Mouse (Mus musculus) megakaryocyte, embryonic 14.5 days (primary cell): ENCODE measurements at regions not wholly inside any gene's neighbourhood (a gene's known extent, or its start where the extent isn't known, plus 50 kb on each side); places are given as distances from the start of the nearest gene placed in this dataset.

Experiments used
- H3K27me3 ChIP-seq: replicated peaks from 2 replicates; pipeline ENCODE3; 2012; ENCODE audit warnings: inconsistent platforms
- H3K36me3 ChIP-seq: replicated peaks from 2 replicates; pipeline ENCODE3; 2012; ENCODE audit warnings: low read length, inconsistent platforms, mixed read lengths
- H3K4me1 ChIP-seq: 2 replicates; pipeline ENCODE4 v1.6.1; 2012; ENCODE audit warnings: inconsistent platforms
- H3K4me3 ChIP-seq: replicated peaks from 2 replicates; pipeline ENCODE3; 2012; ENCODE audit warnings: moderate library complexity, mild to moderate bottlenecking, inconsistent platforms
- H3K9me3 ChIP-seq: 2 replicates; pipeline ENCODE4 v1.6.1; 2012; ENCODE audit warnings: inconsistent platforms
- FLI1 ChIP-seq: IDR thresholded peaks from 2 replicates; pipeline ENCODE4 v1.6.1; 2012; ENCODE audit warnings: low read length, inconsistent platforms, mixed read lengths
- GATA1 ChIP-seq: IDR thresholded peaks from 3 replicates; pipeline ENCODE4 v1.6.1; 2012; ENCODE audit warnings: mixed read lengths, low read length, inconsistent platforms, borderline replicate concordance

DNA sequence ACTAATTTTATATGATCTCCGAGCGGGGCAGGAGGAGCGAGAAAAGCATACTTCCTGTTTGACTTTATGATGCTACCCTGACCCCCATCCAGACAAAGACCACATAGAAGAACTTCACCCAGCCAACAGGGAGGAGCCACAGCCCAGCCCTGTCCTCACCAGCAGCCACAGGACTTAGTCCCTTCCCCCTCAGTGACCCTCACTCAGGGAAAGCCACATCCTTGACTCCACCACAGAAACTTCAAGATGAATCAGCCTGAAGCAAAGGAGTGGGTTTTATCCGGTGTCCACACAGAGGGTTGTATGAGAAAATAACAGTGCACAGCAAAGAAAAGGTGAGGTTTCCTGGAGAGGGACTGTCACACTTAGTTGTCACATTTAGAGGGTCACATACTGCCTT is 141.4 kb upstream of the Jarid2 start:
- TF ChIP-seq FLI1: no peak
- TF ChIP-seq GATA1: no peak
- Histone ChIP-seq H3K4me1 (peaks cover 82% of the 10 kb centered on the region), H3K36me3 (no peaks in the 10 kb centered on the region), H3K27me3 (no peaks in the 10 kb centered on the region), H3K9me3 (no peaks in the 10 kb centered on the region), H3K4me3 (peak overlapping the region; percentile 72)

DNA sequence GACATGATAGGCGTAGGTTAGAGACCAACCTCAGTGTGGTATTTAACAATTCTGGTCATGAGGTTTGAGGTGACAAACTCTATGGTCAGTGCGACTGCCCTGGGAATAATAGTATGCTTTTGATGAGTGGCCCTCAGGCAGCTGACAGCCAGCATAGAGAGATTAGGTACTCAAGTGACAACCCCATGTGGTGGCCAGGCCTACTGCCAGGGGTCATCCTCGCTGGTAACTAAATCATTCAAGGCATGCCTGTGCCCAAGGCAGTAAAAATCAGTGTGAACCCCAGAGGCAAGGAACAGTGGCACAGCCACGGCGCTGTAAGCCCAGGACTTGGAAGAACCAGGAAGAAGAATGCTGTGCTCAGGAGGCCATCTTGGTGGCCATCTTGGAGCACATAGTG is 134.6 kb upstream of the Jarid2 start:
- Histone ChIP-seq H3K36me3 (peaks cover 12% of the 10 kb centered on the region), H3K9me3 (peaks cover 10% of the 10 kb centered on the region; the same call in 1 of the 2 replicates), H3K27me3 (no peaks in the 10 kb centered on the region), H3K4me1 (peaks cover 34% of the 10 kb centered on the region), H3K4me3 (no peak overlapping the region)
- TF ChIP-seq FLI1 (no peak), GATA1 (no peak)

DNA sequence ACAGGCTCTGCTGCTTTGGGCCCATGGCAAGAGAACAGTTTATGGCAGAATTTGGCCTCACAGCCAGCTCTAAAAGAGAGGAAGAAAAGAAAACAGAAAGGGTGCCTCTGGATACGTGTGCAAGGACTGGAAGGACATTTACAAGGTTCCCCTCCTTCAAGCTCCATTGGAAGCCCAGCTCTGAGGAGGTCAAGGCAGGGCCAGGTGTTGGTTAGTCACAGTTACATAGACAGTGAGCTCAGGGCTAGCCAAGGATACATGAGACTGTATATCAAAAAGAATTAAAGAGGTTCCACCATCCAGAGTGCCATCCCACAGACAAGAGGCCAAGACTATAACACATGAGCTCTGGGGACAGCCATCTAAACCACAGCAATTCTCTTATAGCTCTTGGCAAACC is 131.6 kb upstream of the Jarid2 start:
- Histone ChIP-seq H3K4me3 (no peak overlapping the region), H3K4me1 (peaks cover 23% of the 10 kb centered on the region), H3K27me3 (no peaks in the 10 kb centered on the region), H3K9me3 (peaks cover 10% of the 10 kb centered on the region; the same call in 1 of the 2 replicates), H3K36me3 (peaks cover 12% of the 10 kb centered on the region)
- TF ChIP-seq FLI1 (no peak), GATA1 (no peak)

DNA sequence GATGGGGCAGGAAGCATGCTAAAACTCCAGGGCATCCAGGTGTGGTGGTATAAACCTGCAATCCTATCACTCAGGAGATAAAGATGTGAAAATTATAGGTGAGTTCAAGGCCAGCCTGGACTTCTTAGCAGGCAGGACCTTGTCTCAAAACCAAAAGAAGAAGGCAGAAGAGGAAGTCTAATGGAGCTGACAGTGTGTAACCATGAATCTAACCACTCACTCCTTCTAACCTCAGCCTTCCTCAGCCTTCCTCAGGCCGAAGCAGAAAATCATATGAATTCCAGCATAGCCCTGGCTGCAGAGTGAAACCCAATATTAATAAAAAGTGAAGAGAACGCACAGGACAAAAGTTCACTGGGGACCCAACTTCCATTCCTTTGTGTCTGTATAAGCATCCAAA is 128.2 kb upstream of the Jarid2 start:
- Histone ChIP-seq H3K4me3 (no peak overlapping the region), H3K36me3 (no peaks in the 10 kb centered on the region)
- TF ChIP-seq FLI1 (no peak), GATA1 (no peak)

DNA sequence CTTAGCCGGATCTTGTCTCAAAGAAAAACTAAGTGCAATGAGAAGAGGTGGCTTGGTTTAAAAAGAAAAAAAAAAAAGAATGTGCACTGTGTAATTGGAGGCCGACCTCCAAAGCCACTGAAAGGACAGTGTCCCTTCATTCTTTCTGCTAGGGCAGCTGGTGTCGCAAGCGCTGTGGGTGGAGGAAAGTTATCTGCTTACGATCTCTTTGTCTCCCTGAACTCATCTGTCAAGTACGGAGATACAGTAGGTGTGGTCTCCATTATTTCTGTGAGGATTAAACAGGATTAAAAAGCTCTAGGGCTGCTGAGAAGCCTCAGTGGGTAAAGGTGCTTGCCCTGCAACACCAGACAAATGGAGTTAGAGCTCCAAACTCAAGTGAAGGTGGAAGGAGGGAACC is 126.6 kb upstream of the Jarid2 start:
- H3K36me3 ChIP-seq: no peaks in the 10 kb centered on the region
- TF ChIP-seq FLI1 (no peak), GATA1 (no peak)
- no peaks in the 10 kb centered on the region for H3K9me3 ChIP-seq
- H3K4me3 ChIP-seq: no peak overlapping the region
- peaks cover 2% of the 10 kb centered on the region for H3K27me3 ChIP-seq
- H3K4me1 ChIP-seq: peaks cover 28% of the 10 kb centered on the region

More for the DNA sequence above, 128.2 kb upstream of the Jarid2 start:
- H3K9me3 ChIP-seq: no peaks in the 10 kb centered on the region
- H3K27me3 ChIP-seq: peaks cover 2% of the 10 kb centered on the region
- H3K4me1 ChIP-seq: peaks cover 27% of the 10 kb centered on the region

DNA sequence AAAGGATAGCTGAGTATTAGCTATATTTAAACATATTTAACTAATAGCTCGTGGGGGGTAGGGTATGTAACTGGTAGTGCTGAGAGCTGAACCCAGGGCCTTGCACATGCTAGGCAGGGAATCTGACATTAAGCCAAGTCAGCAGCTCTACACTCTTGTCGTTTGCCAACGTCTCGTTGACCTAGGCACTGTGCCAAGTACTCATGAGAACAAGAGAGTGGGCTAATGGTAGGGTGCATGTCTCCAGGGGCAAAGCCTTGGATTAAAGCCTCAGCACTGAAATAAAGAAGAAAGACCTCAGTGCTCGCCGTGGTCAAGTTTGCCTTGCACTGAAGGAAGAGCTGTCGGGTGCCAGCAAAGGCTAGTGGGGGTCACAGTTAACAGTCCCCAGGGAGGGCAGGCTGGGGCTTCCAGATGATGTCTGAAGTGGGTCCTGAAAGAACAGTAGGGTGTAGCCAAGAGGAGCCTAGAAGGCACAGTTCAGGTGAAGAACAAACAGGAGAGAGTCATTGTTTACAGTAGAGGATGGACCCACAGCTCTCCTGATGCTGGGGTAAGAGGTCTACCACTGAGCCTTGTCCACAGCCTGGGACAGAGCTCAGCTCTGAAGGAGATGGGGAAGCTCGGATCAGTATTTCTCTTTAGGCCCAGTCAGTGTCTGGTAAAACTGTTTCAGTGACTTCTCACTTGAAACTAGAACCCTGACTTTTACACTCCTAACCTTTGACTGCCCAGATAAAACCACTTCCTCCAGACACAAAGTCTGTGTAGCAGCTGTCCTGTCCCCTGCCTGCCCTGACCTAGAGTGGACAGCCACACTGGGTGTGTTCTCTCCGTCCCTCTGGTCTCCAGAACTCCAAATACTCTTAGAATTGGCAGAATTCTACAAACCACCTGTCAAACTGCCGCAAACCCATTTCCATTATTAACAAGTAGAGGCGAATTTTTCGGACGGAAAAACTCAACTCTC is 121.7 kb upstream of the Jarid2 start:
- Histone ChIP-seq H3K9me3 (no peaks in the 10 kb centered on the region), H3K36me3 (no peaks in the 10 kb centered on the region), H3K4me1 (peaks cover 40% of the 10 kb centered on the region), H3K4me3 (no peak overlapping the region), H3K27me3 (peaks cover 2% of the 10 kb centered on the region)
- TF ChIP-seq GATA1 (no peak), FLI1 (no peak)

DNA sequence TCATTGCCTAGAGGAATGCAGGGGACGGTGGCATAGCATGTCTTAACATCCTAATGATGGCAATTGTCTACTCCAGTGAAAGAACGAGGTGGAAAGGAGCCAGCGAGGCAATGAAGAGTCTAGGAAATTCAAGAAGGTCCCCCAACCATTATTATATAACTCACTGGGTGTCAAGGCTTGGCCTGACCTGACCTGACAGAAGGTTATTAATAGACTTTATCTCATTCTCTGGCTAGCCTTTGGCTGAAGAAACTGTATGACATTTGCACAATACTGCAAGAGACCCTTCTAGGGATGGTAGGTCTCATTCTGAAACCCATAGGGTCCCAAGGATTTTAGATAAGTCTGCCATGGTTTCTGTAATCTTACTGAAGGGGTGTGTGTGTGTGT is 121.0 kb upstream of the Jarid2 start:
- Histone ChIP-seq H3K4me3 (no peak overlapping the region), H3K4me1 (peaks cover 40% of the 10 kb centered on the region)
- TF ChIP-seq FLI1 (no peak), GATA1 (no peak)

DNA sequence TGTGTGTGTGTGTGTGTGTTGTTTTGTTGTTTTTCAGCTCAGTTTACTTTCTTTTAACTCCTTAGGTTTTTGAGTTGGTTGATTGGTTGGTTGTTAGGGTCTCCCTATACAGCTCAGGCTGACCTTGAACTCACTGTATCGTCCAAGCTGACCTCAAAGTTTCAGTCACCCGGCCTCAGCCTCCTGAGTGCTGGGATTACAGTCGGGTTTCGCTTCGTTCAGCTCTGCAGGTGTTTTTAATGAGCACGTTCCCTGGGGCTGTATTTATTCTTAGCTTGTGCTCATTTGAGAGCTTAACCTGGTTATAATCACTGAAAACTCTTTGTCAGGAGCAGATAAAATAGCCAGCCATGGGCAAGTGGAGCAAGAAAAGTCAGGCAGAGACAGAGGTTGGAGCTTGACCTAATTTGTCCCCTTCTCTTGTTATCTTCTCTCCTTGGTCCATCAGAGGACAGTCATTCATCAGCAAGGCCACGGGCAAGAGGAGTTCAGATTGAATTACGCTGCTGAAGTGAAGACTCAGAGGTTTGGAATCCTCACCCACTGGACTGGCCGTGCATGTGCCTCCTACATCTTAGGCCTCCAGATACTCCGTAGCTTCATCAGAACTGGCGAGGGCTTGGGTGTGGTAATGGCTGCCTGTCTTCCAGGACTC is 120.5 kb upstream of the Jarid2 start:
- Histone ChIP-seq H3K27me3 (no peaks in the 10 kb centered on the region), H3K9me3 (no peaks in the 10 kb centered on the region), H3K4me3 (no peak overlapping the region), H3K4me1 (peaks cover 41% of the 10 kb centered on the region), H3K36me3 (no peaks in the 10 kb centered on the region)
- TF ChIP-seq GATA1: no peak
- TF ChIP-seq FLI1: no peak

More for the DNA sequence above, 121.0 kb upstream of the Jarid2 start:
- no peaks in the 10 kb centered on the region for H3K36me3 ChIP-seq
- H3K27me3 ChIP-seq: no peaks in the 10 kb centered on the region
- H3K9me3 ChIP-seq: no peaks in the 10 kb centered on the region

DNA sequence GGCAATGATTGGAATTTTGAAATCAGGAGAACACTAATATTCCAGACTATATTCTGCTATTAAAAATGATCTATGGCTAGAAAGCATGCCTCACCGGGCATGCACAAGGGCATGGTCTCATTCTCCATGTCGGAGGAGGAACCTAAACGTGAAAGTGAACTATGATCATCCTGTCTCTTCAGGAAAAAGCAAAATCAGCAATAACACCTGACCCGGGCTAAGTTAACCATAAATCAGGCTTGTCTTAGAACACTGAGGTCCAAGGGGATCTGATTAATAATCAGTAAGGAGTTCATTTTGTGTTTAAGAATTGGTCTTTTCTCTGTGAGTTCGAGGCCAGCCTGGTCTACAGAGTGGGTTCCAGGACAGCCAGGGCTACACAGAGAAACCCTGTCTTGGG is 119.7 kb upstream of the Jarid2 start:
- no peaks in the 10 kb centered on the region for H3K27me3 ChIP-seq
- H3K4me3 ChIP-seq: no peak overlapping the region
- peaks cover 41% of the 10 kb centered on the region for H3K4me1 ChIP-seq
- H3K9me3 ChIP-seq: no peaks in the 10 kb centered on the region
- no peaks in the 10 kb centered on the region for H3K36me3 ChIP-seq
- TF ChIP-seq GATA1: no peak
- TF ChIP-seq FLI1: no peak

DNA sequence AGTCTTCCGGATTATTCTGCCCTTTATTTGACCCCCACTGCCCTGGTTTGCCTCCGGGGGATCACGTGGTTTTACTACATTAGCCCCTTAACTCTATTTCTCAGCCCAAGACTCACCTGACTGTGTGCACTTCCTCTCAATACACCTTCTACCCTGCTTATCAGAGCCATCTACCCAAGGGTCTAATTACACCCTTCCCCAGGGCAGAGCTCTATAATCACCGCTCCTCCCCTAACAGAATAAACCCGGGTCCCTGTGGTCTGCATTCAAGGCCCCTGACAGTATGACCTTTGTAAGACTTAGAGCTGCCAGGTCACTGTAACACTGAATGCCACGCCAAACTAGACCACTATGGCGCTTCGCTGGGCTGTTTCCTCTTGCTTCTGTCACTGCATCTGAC is 113.6 kb upstream of the Jarid2 start:
- Histone ChIP-seq H3K4me3 (no peak overlapping the region), H3K4me1 (peaks cover 28% of the 10 kb centered on the region), H3K36me3 (no peaks in the 10 kb centered on the region), H3K27me3 (no peaks in the 10 kb centered on the region), H3K9me3 (no peaks in the 10 kb centered on the region)
- TF ChIP-seq GATA1: no peak
- TF ChIP-seq FLI1: no peak
